Mouse (Mus musculus): ENCODE results near the gene Kcnj12. TPM values are rescaled to one million over a fixed set of nuclear protein-coding genes. Genes with fewer than 3 reads are reported as not detected.

Kcnj12 gene
- polyA plus RNA-seq, 1 experiment: 12.5 TPM

DNA sequence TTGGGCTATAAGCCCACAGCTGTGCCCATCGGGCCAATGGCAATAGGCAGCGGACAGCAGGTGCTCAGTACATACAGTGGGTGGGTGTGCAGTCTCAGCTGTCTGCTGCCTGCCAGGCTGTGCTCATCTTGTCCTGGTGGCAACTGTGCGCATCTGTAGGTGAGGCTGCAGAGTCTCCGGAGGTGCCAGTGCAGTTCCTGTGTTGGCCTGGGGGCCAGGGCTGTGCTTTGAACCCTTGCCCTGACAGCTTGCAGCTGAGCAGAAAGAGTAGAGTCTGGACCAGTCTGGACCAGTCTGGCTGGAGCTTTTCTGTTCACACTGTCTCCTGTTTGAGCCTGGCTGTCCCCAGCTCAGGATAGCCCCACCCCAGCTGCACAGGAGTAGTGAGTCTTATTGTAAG is 4.8 kb downstream of the Kcnj12 start:
- Histone ChIP-seq H3K79me2 (ENCODE audit: control insufficient read depth, insufficient read depth) (no peaks in the 10 kb centered on the region), H3K36me3 (ENCODE audit: control insufficient read depth, insufficient read depth) (no peaks in the 10 kb centered on the region), H3K27me3 (ENCODE audit: control insufficient read depth, insufficient read depth, insufficient read length) (peaks cover 7% of the 10 kb centered on the region), H3K4me3 (no peak overlapping the region), H3ac (ENCODE audit: control insufficient read depth, insufficient read length) (no peak overlapping the region), H3K4me2 (ENCODE audit: low read depth) (no peak overlapping the region)
- TF ChIP-seq MYOG (IDR thresholded peaks at IDR 0.05; ENCODE audit: control insufficient read depth in 1 of 3, insufficient read depth in 1 of 3, insufficient read length in 2 of 3, low read depth in 2 of 3) (peak; percentile 61 to 98 (median 98)), MYOD1 (IDR thresholded peaks at IDR 0.05; ENCODE audit: control insufficient read depth in 1 of 3, insufficient read length in 2 of 3, low read depth in 2 of 3) (peak in 2 of 3 experiments; percentile 94 to 97), POLR2A (IDR thresholded peaks at IDR 0.05; ENCODE audit: insufficient read length, low read depth) (no peak), TCF12 (IDR thresholded peaks at IDR 0.05; ENCODE audit: insufficient read depth, poor library complexity, severe bottlenecking) (peak; percentile 85), CEBPB (IDR thresholded peaks at IDR 0.05; ENCODE audit: insufficient read depth, poor library complexity, severe bottlenecking) (no peak), E2F4 (IDR thresholded peaks at IDR 0.05; ENCODE audit: insufficient read depth) (no peak), POLR2AphosphoS2 (IDR thresholded peaks at IDR 0.05; ENCODE audit: insufficient read length, low read depth) (no peak), USF1 (IDR thresholded peaks at IDR 0.05; ENCODE audit: low read depth) (no peak), TCF3 (IDR thresholded peaks at IDR 0.05; ENCODE audit: insufficient read length, low read depth) (peak; percentile 94), SRF (IDR thresholded peaks at IDR 0.05; ENCODE audit: control insufficient read depth, insufficient read length, low read depth) (no peak), REST (IDR thresholded peaks at IDR 0.05; ENCODE audit: insufficient read depth, insufficient read length) (no peak), MAX (IDR thresholded peaks at IDR 0.05; ENCODE audit: low read depth) (no peak)

DNA sequence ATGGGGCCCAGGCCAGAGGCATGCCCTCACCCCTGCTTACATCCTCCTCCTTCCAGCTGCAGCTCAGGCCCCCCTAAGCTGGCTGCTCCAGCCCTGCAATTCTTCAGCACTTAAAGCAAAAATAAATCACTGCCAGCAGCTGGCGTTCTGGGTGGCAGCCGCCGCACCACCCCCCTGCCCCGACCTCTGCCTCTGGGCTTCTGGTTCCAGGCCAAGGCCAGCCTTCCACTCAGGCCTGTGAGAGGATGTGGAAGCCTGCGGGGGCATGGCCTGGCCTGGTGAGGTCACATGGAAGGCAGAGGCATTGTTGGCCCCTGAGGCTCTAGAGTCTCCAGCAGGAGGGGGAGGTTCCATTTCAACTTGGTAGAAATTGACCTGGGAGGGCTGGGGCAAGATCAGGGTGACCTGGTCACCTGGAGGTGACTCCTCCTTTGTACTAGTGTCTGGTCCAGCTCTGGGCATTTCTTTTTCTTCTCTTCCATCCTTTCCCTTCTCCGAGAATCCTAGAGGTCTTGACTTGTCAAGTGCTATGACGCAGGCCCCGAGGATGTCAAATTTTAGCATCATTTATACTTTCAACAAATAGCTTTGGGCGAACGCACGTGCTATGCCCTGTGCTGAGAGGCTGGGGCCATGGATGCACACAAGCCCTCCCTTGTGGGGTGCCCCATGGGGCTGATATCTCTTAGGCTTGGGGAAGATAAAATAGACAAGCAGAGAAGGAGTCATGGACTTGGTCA is 6.0 kb downstream of the Kcnj12 start:
- no peak for TF ChIP-seq TCF3 (IDR thresholded peaks at IDR 0.05; ENCODE audit: insufficient read length, low read depth)
- TF ChIP-seq TCF12 (IDR thresholded peaks at IDR 0.05; ENCODE audit: insufficient read depth, poor library complexity, severe bottlenecking): no peak
- TF ChIP-seq MYOG (IDR thresholded peaks at IDR 0.05; ENCODE audit: control insufficient read depth in 1 of 3, insufficient read depth in 1 of 3, insufficient read length in 2 of 3, low read depth in 2 of 3): peak in 1 of 3 experiments; percentile 55
- TF ChIP-seq POLR2AphosphoS2 (IDR thresholded peaks at IDR 0.05; ENCODE audit: insufficient read length, low read depth): no peak
- peak in 1 of 3 experiments; percentile 64 for TF ChIP-seq MYOD1 (IDR thresholded peaks at IDR 0.05; ENCODE audit: control insufficient read depth in 1 of 3, insufficient read length in 2 of 3, low read depth in 2 of 3)
- no peak for TF ChIP-seq SRF (IDR thresholded peaks at IDR 0.05; ENCODE audit: control insufficient read depth, insufficient read length, low read depth)
- no peak for TF ChIP-seq REST (IDR thresholded peaks at IDR 0.05; ENCODE audit: insufficient read depth, insufficient read length)
- no peaks in the 10 kb centered on the region for H3K79me2 ChIP-seq (ENCODE audit: control insufficient read depth, insufficient read depth)
- no peaks in the 10 kb centered on the region for H3K27me3 ChIP-seq (ENCODE audit: control insufficient read depth, insufficient read depth, insufficient read length)
- no peak overlapping the region for H3K4me3 ChIP-seq
- no peak overlapping the region for H3ac ChIP-seq (ENCODE audit: control insufficient read depth, insufficient read length)
- no peaks in the 10 kb centered on the region for H3K36me3 ChIP-seq (ENCODE audit: control insufficient read depth, insufficient read depth)
- H3K4me2 ChIP-seq (ENCODE audit: low read depth): peak overlapping the region; percentile 12

GRCm38 (mm10) chr11:61029116-61029740 is 6.9 kb downstream of the Kcnj12 start:
- no peaks in the 10 kb centered on the region for H3K36me3 ChIP-seq (ENCODE audit: control insufficient read depth, insufficient read depth)
- H3K27me3 ChIP-seq (ENCODE audit: control insufficient read depth, insufficient read depth, insufficient read length): no peaks in the 10 kb centered on the region
- no peak overlapping the region for H3K4me2 ChIP-seq (ENCODE audit: low read depth)
- H3ac ChIP-seq (ENCODE audit: control insufficient read depth, insufficient read length): no peak overlapping the region
- H3K4me3 ChIP-seq: no peak overlapping the region
- no peak for TF ChIP-seq TCF12 (IDR thresholded peaks at IDR 0.05; ENCODE audit: insufficient read depth, poor library complexity, severe bottlenecking)
- no peak for TF ChIP-seq POLR2A (IDR thresholded peaks at IDR 0.05; ENCODE audit: insufficient read length, low read depth)
- no peak for TF ChIP-seq E2F4 (IDR thresholded peaks at IDR 0.05; ENCODE audit: insufficient read depth)
- TF ChIP-seq USF1 (IDR thresholded peaks at IDR 0.05; ENCODE audit: low read depth): no peak
- no peak for TF ChIP-seq TCF3 (IDR thresholded peaks at IDR 0.05; ENCODE audit: insufficient read length, low read depth)
- TF ChIP-seq SRF (IDR thresholded peaks at IDR 0.05; ENCODE audit: control insufficient read depth, insufficient read length, low read depth): no peak
- TF ChIP-seq MYOG (IDR thresholded peaks at IDR 0.05; ENCODE audit: control insufficient read depth in 1 of 3, insufficient read depth in 1 of 3, insufficient read length in 2 of 3, low read depth in 2 of 3): no peak
- TF ChIP-seq MYOD1 (IDR thresholded peaks at IDR 0.05; ENCODE audit: control insufficient read depth in 1 of 3, insufficient read length in 2 of 3, low read depth in 2 of 3): no peak
- TF ChIP-seq POLR2AphosphoS2 (IDR thresholded peaks at IDR 0.05; ENCODE audit: insufficient read length, low read depth): no peak
- no peak for TF ChIP-seq REST (IDR thresholded peaks at IDR 0.05; ENCODE audit: insufficient read depth, insufficient read length)
- TF ChIP-seq MAX (IDR thresholded peaks at IDR 0.05; ENCODE audit: low read depth): no peak
- TF ChIP-seq CEBPB (IDR thresholded peaks at IDR 0.05; ENCODE audit: insufficient read depth, poor library complexity, severe bottlenecking): no peak
- H3K79me2 ChIP-seq (ENCODE audit: control insufficient read depth, insufficient read depth): no peaks in the 10 kb centered on the region

- TF ChIP-seq MYOD1 (IDR thresholded peaks at IDR 0.05; ENCODE audit: control insufficient read depth in 1 of 3, insufficient read length in 2 of 3, low read depth in 2 of 3): peak in 1 of 3 experiments; percentile 74
- TF ChIP-seq POLR2A (IDR thresholded peaks at IDR 0.05; ENCODE audit: insufficient read length, low read depth): no peak
- no peak for TF ChIP-seq TCF12 (IDR thresholded peaks at IDR 0.05; ENCODE audit: insufficient read depth, poor library complexity, severe bottlenecking)
- TF ChIP-seq MYOG (IDR thresholded peaks at IDR 0.05; ENCODE audit: control insufficient read depth in 1 of 3, insufficient read depth in 1 of 3, insufficient read length in 2 of 3, low read depth in 2 of 3): peak in 1 of 3 experiments; percentile 74
- TF ChIP-seq TCF3 (IDR thresholded peaks at IDR 0.05; ENCODE audit: insufficient read length, low read depth): no peak
- no peaks in the 10 kb centered on the region for H3K36me3 ChIP-seq (ENCODE audit: control insufficient read depth, insufficient read depth)
- H3K27me3 ChIP-seq (ENCODE audit: control insufficient read depth, insufficient read depth, insufficient read length): no peaks in the 10 kb centered on the region
- no peaks in the 10 kb centered on the region for H3K79me2 ChIP-seq (ENCODE audit: control insufficient read depth, insufficient read depth)
- H3K4me3 ChIP-seq: no peak overlapping the region
- no peak overlapping the region for H3ac ChIP-seq (ENCODE audit: control insufficient read depth, insufficient read length)
- H3K4me2 ChIP-seq (ENCODE audit: low read depth): no peak overlapping the region
Measured at GRCm38 (mm10) chr11:61029864-61030595, 7.7 kb downstream of the Kcnj12 start.
